Mouse (Mus musculus) lung, embryonic 15.5 days (tissue): ENCODE measurements around the gene Stx1b. TPM values are rescaled to one million over a fixed set of nuclear protein-coding genes. Genes with fewer than 3 reads are reported as not detected.
A peak's percentile ranks its signal among the peaks of the same experiment; 100 is the strongest.

Source experiments
- ATAC-seq: fragments of 200-750 bp; cut with Nextera tagmentation; 2 replicates; pipeline ENCODE4 v1.8.0; 2017; ENCODE audit warnings: moderate number of reproducible peaks, borderline replicate concordance; ENCODE audit not compliant: low FRiP score, low TSS enrichment; ENCODE audit errors: extremely low read depth
- H3K27ac ChIP-seq: fragments of 300-500 bp; sonication (generic); 2 replicates; pipeline ENCODE4 v1.5.1; 2015; ENCODE audit warnings: moderate library complexity, mild to moderate bottlenecking, inconsistent platforms
- H3K27me3 ChIP-seq: fragments of 300-500 bp; sonication (generic); 2 replicates; pipeline ENCODE4 v1.6.1; 2015; ENCODE audit warnings: inconsistent platforms
- H3K36me3 ChIP-seq: fragments of 300-500 bp; sonication (generic); 2 replicates; pipeline ENCODE4 v1.6.1; 2015; ENCODE audit warnings: inconsistent platforms
- H3K4me1 ChIP-seq: fragments of 300-500 bp; sonication (generic); 2 replicates; pipeline ENCODE4 v1.6.1; 2015; ENCODE audit warnings: inconsistent platforms
- H3K4me2 ChIP-seq: fragments of 300-500 bp; sonication (generic); 2 replicates; pipeline ENCODE4 v1.6.1; 2015; ENCODE audit warnings: inconsistent platforms, mild to moderate bottlenecking, moderate library complexity
- H3K4me3 ChIP-seq: fragments of 300-500 bp; sonication (generic); 2 replicates; pipeline ENCODE4 v1.5.1; 2015; ENCODE audit warnings: mild to moderate bottlenecking, inconsistent platforms
- H3K9ac ChIP-seq: fragments of 300-500 bp; sonication (generic); 2 replicates; pipeline ENCODE4 v1.6.1; 2015; ENCODE audit warnings: inconsistent platforms
- H3K9me3 ChIP-seq: fragments of 300-500 bp; sonication (generic); 2 replicates; pipeline ENCODE4 v1.6.1; 2016; ENCODE audit warnings: inconsistent platforms
- WGBS: fragments of 180-500 bp; shearing (Covaris S2); methylation state at CpG from one replicate; pipeline ENCODE4 v1.1.7; 2015; 5-methylcytosine and 5-hydroxymethylcytosine counted together
- polyA plus RNA-seq: library from polyadenylated mRNA; unstranded; fragments of >200 nt; fragmentation: Nextera tagmentation; extraction: Ambion mirVana; gene quantifications from 2 replicates; pipeline ENCODE4 v1.2.1, GENCODE M21; 2015

The Stx1b gene
- polyA plus RNA-seq = 1.3 and 1.9 TPM in 2 replicates

- Histone ChIP-seq H3K9ac (peak within 1 kb of the TSS; percentile 43; the same call in 1 of the 2 replicates), H3K4me1 (0 out of 2 replicates have a peak, but pooled peaks cover 7% of the 10 kb centered on the region), H3K4me2 (peak within 1 kb of the TSS; percentile 89), H3K9me3 (no peaks in the 10 kb centered on the region), H3K27ac (no peak within 1 kb of the TSS), H3K36me3 (no peaks in the 10 kb centered on the region), H3K27me3 (no peaks in the 10 kb centered on the region), H3K4me3 (peak within 1 kb of the TSS; percentile 49)
- peak; percentile 50; the same call in 1 of the 2 replicates for ATAC-seq
- 4% methylated on average over 35 of the region's 38 CpGs for WGBS
Measured at GRCm38 (mm10) chr7:127824176-127824871, at the start of gene Stx1b, which contains the start of gene Stx4a. TSS of gene Stx1b (minus strand) at chr7:127824549. TSS of gene Stx4a (plus strand) at chr7:127824294.

GRCm38 (mm10) chr7:127870136-127870821 is 45.9 kb upstream of the Stx1b start:
- Histone ChIP-seq H3K27me3 (no peaks in the 10 kb centered on the region), H3K9me3 (no peaks in the 10 kb centered on the region), H3K27ac (no peak overlapping the region), H3K4me2 (no peak overlapping the region), H3K36me3 (peaks cover 32% of the 10 kb centered on the region), H3K4me1 (peaks cover 17% of the 10 kb centered on the region; the same call in 1 of the 2 replicates), H3K4me3 (no peak overlapping the region), H3K9ac (no peak overlapping the region)
- 78% methylated on average over 5 of the region's 5 CpGs for WGBS
- no peak for ATAC-seq

- WGBS = 49% methylated on average over 3 of the region's 3 CpGs
- Histone ChIP-seq H3K4me3 (no peak overlapping the region), H3K4me1 (peaks cover 13% of the 10 kb centered on the region; the same call in 1 of the 2 replicates), H3K36me3 (peaks cover 32% of the 10 kb centered on the region), H3K27ac (no peak overlapping the region), H3K27me3 (no peaks in the 10 kb centered on the region), H3K9me3 (no peaks in the 10 kb centered on the region), H3K9ac (no peak overlapping the region), H3K4me2 (no peak overlapping the region)
- no peak for ATAC-seq
Measured at GRCm38 (mm10) chr7:127869149-127869810, 44.9 kb upstream of the Stx1b start.

GRCm38 (mm10) chr7:127867641-127868040 is 43.3 kb upstream of the Stx1b start:
- Histone ChIP-seq H3K9me3 (no peaks in the 10 kb centered on the region), H3K4me2 (no peak overlapping the region), H3K27me3 (no peaks in the 10 kb centered on the region), H3K9ac (no peak overlapping the region), H3K4me1 (no peaks in the 10 kb centered on the region), H3K36me3 (peaks cover 32% of the 10 kb centered on the region), H3K4me3 (no peak overlapping the region), H3K27ac (no peak overlapping the region)
- WGBS = 95% methylated on average over 18 of the region's 18 CpGs
- ATAC-seq = no peak

- Histone ChIP-seq H3K4me3 (no peak overlapping the region), H3K4me1 (no peaks in the 10 kb centered on the region), H3K9me3 (no peaks in the 10 kb centered on the region), H3K27ac (no peak overlapping the region), H3K9ac (no peak overlapping the region), H3K27me3 (no peaks in the 10 kb centered on the region), H3K4me2 (no peak overlapping the region), H3K36me3 (peaks cover 27% of the 10 kb centered on the region)
- 83% methylated on average over 12 of the region's 12 CpGs for WGBS
- no peak for ATAC-seq
Measured at GRCm38 (mm10) chr7:127866434-127866833, 42.1 kb upstream of the Stx1b start.

- H3K9me3 ChIP-seq = no peaks in the 10 kb centered on the region
- H3K9ac ChIP-seq = no peak overlapping the region
- no peak overlapping the region for H3K27ac ChIP-seq
- no peaks in the 10 kb centered on the region for H3K27me3 ChIP-seq
- no peak overlapping the region for H3K4me2 ChIP-seq
- H3K4me1 ChIP-seq = no peaks in the 10 kb centered on the region
- no peak for ATAC-seq
- no peaks in the 10 kb centered on the region for H3K36me3 ChIP-seq
- H3K4me3 ChIP-seq = no peak overlapping the region
- 85% methylated on average over 6 of the region's 6 CpGs for WGBS
Measured at GRCm38 (mm10) chr7:127858258-127858657, 33.9 kb upstream of the Stx1b start.

- WGBS = 52% methylated on average over 5 of the region's 5 CpGs
- ATAC-seq = no peak
- no peak overlapping the region for H3K27ac ChIP-seq
Measured at GRCm38 (mm10) chr7:127850906-127851305, 26.6 kb upstream of the Stx1b start.

GRCm38 (mm10) chr7:127849973-127850875 is 25.9 kb upstream of the Stx1b start:
- H3K4me3 ChIP-seq = no peak overlapping the region
- no peaks in the 10 kb centered on the region for H3K27me3 ChIP-seq
- H3K4me1 ChIP-seq = no peaks in the 10 kb centered on the region
- 68% methylated on average over 6 of the region's 6 CpGs for WGBS
- no peak overlapping the region for H3K4me2 ChIP-seq
- no peak for ATAC-seq
- no peak overlapping the region for H3K9ac ChIP-seq
- H3K36me3 ChIP-seq = peaks cover 16% of the 10 kb centered on the region; the same call in 1 of the 2 replicates
- H3K9me3 ChIP-seq = no peaks in the 10 kb centered on the region
- no peak overlapping the region for H3K27ac ChIP-seq

More at GRCm38 (mm10) chr7:127850906-127851305, 26.6 kb upstream of the Stx1b start:
- H3K9ac ChIP-seq = no peak overlapping the region
- H3K4me3 ChIP-seq = no peak overlapping the region
- H3K9me3 ChIP-seq = no peaks in the 10 kb centered on the region
- H3K27me3 ChIP-seq = no peaks in the 10 kb centered on the region
- peaks cover 16% of the 10 kb centered on the region; the same call in 1 of the 2 replicates for H3K36me3 ChIP-seq
- H3K4me1 ChIP-seq = no peaks in the 10 kb centered on the region
- H3K4me2 ChIP-seq = no peak overlapping the region

- WGBS = 1% methylated on average over 40 of the region's 40 CpGs
- peaks cover 27% of the 10 kb centered on the region for H3K36me3 ChIP-seq
- peak overlapping the region; percentile 92 for H3K27ac ChIP-seq
- H3K9me3 ChIP-seq = no peaks in the 10 kb centered on the region
- peak; percentile 38 for ATAC-seq
- H3K4me2 ChIP-seq = peak overlapping the region; percentile 82
- no peaks in the 10 kb centered on the region for H3K27me3 ChIP-seq
- peak overlapping the region; percentile 82 for H3K4me3 ChIP-seq
- peaks cover 15% of the 10 kb centered on the region for H3K4me1 ChIP-seq
- H3K9ac ChIP-seq = peak overlapping the region; percentile 76
Measured at GRCm38 (mm10) chr7:127842001-127842718, 17.8 kb upstream of the Stx1b start.

- peaks cover 21% of the 10 kb centered on the region for H3K36me3 ChIP-seq
- H3K9me3 ChIP-seq = no peaks in the 10 kb centered on the region
- peak; percentile 95 for ATAC-seq
- no peaks in the 10 kb centered on the region for H3K27me3 ChIP-seq
- peak overlapping the region; percentile 92 for H3K27ac ChIP-seq
- peaks cover 15% of the 10 kb centered on the region for H3K4me1 ChIP-seq
- peak overlapping the region; percentile 82 for H3K4me2 ChIP-seq
- under 1% methylated on average over 46 of the region's 46 CpGs for WGBS
- H3K9ac ChIP-seq = peak overlapping the region; percentile 76
- H3K4me3 ChIP-seq = peak overlapping the region; percentile 82
Measured at GRCm38 (mm10) chr7:127841340-127842000, 17.1 kb upstream of the Stx1b start.
